Mouse (Mus musculus) kidney, adult 9 months (tissue): ENCODE data around the gene Vmn1r49.
"Not testable (repeated sequence)": the region's sequence is repeated elsewhere in the genome, so short reads cannot be mapped to it uniquely, and the experiment has no call there.

Experiments used
- DNase-seq: peaks from one replicate; pipeline ENCODE4 v3.0.0; 2022

The Vmn1r49 gene

GRCm38 (mm10) chr6:90078406-90078805, at the start of gene Vmn1r49:
Gene Vmn1r49 (minus strand): TSS chr6:90078506.
- DNase-seq = no peak

GRCm38 (mm10) chr6:90122296-90122695, 44.0 kb upstream of the Vmn1r49 start, which contains the start of gene Vmn1r51:
Gene Vmn1r51 (plus strand): TSS chr6:90122596.
- not testable (repeated sequence) for DNase-seq

DNA sequence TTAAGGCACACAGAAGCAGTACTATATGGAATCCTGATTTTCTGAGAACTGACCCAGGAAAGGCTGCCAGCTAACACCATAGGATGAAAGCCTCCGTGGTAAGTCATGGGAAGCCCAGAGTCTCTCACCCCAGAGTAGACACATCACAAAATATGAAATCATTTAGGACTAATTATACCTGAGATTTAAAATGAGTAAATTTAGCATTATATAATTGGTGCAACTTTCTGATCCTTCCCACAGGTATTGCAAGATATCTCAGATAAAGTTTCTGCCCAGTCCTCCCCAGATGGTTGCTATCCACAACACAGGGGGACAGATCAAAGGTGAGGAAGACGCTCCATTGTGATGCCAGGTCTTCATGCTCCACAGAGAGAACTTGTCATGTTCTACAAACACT, 22.8 kb upstream of the Vmn1r49 start, which contains the start of gene Vmn1r50:
TSS of gene Vmn1r50 (plus strand) at position 301 of the 400 bp plus-strand sequence.
- DNase-seq = no peak

GRCm38 (mm10) chr6:90100566-90100965, 22.3 kb upstream of the Vmn1r49 start:
- DNase-seq = no peak

- DNase-seq = not testable (repeated sequence)
These were observed 41.6 kb downstream of the Vmn1r49 start, which contains the start of gene Vmn1r48 for GRCm38 (mm10) chr6:90036741-90037140. Gene Vmn1r48 (minus strand): TSS chr6:90036841.
